Mouse (Mus musculus): Measurements from ENCODE around the gene Gm49358. TPM values are rescaled to one million over a fixed set of nuclear protein-coding genes. Genes with fewer than 3 reads are reported as not detected.

The Gm49358 gene
- 10 to 100 TPM in 6 of 26 experiments, 1 to 10 TPM in 15, not detected in 5; 1.1 to 28.0 (median 5.3) TPM for total RNA-seq (2018; cell fraction: chromatin; rRNA removed)
- total RNA-seq (2018; cell fraction: cytosol; rRNA removed): under 1 TPM in 2 of 26 experiments, not detected in 24; 0.41 TPM
- 1 to 10 TPM in 1 of 26 experiments, not detected in 25; 1.9 TPM for total RNA-seq (2018; cell fraction: nucleus; rRNA removed)
- 1.0 TPM in 1 of 3 replicates, not detected in the others for polyA plus RNA-seq (2018)

DNA sequence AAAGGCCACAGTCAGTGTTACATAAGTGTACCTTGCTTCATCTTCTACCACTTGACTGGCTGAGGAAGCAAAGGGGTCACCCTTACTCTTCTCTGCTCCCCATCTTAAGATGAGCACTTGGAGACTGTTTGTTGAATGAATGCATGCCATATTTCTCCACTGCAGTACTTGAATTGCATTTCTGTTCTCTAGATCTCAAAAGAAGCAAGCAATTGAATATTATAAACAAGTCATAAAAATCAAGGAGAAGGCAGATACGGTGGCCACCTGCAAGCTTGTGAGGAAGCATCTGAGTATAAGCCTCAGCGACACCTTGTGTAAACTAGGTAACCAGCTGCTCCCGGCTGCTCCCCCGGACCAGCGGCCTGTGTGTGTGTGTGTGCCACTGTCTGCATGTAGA, at the start of gene Gm49358:
Gene Gm49358 (plus strand): TSS at position 301 of the 400 bp plus-strand sequence.
- Histone ChIP-seq H3K4me3 (ENCODE audit: inconsistent target) (no peak within 1 kb of the TSS), H3K27ac (no peak within 1 kb of the TSS), H3K79me2 (ENCODE audit: inconsistent target) (no peaks in the 10 kb centered on the region), H3K36me3 (ENCODE audit: inconsistent target) (no peaks in the 10 kb centered on the region)
- 93% methylated on average over 5 of the region's 5 CpGs for WGBS (ENCODE audit: missing documents)

DNA sequence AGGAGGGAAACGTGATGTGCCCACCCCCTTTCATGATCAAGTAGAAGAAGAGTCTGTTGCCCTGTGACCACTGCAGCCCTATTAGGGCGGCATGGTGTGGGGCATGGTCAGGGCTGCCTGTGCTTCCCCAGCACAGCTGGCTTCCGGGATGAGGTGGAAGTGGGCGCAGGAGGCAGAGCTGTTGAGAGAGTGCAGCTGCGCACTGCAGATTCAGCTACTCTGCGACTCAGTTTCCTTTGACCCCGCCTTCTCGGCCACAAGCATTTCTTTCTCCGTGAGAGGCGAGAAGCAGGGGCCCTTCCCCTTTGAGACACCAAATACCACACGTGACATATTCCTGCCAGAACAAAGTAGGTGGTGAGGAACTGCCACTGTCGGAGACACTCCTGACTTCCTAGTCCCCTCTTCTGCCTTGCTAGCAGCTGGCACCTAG, 36.2 kb upstream of the Gm49358 start:
- Histone ChIP-seq H3K79me2 (ENCODE audit: inconsistent target) (no peaks in the 10 kb centered on the region), H3K4me3 (ENCODE audit: inconsistent target) (peak overlapping the region; percentile 25), H3K36me3 (ENCODE audit: inconsistent target) (no peaks in the 10 kb centered on the region), H3K27ac (peak overlapping the region; percentile 64)
- WGBS (ENCODE audit: missing documents): under 1% methylated on average over 12 of the region's 12 CpGs

DNA sequence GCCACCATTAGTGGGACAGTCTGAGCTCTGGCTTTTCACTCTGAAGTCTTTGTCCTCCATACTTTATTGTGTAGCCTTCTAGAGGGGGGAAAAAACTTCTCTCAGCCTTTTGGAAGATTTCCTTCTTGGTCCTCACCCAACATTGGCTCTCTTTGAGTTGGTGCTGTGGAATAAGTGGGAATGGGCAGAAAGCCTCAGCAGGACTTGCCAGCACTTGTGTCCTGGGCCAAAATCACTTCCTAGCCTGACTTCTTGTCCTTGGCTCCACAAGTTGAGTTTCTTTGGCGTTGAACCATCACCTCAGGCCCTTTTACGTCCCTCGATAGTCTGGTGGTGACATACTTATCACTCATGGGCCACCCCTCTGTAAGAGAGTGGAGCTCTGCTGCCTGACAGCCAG, 35.6 kb upstream of the Gm49358 start:
- Histone ChIP-seq H3K27ac (peak overlapping the region; percentile 64), H3K79me2 (ENCODE audit: inconsistent target) (no peaks in the 10 kb centered on the region), H3K36me3 (ENCODE audit: inconsistent target) (no peaks in the 10 kb centered on the region), H3K4me3 (ENCODE audit: inconsistent target) (no peak overlapping the region)
- WGBS (ENCODE audit: missing documents): 83% methylated on average over 3 of the region's 3 CpGs

DNA sequence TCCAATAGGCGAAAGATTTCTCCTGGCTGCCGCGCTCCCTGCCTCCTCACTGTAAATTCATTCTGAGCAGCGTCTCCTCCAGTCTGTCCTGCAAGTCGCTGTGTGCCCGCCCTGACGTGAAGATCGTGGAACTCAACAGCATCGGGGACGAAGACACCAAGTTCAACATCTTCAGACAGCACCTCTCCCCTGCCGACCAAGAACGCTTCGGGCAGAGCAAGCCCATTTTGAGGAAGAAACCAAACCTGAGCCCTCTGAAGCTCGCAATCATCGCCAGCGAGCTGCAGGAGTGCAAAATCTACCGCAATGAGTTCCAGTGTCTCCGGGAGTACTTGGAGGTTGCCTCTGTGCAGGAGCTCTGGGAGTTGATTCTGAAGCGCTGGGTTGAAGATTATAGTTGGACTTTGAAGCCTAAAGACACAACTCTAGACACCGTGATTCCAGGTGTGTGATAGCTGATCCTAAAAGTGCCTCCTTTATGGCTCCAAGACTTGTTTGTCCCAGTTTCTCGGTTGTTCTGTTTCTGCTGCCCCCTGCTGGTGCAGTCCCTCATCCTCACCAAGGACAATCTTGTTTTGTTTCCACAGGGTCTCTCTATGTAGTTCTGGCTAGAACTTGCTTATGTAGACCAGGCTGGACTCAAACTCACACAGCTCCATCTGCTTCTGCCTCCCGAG, 32.8 kb upstream of the Gm49358 start:
- Histone ChIP-seq H3K4me3 (ENCODE audit: inconsistent target) (peak overlapping the region; percentile 38), H3K36me3 (ENCODE audit: inconsistent target) (no peaks in the 10 kb centered on the region), H3K79me2 (ENCODE audit: inconsistent target) (no peaks in the 10 kb centered on the region), H3K27ac (no peak overlapping the region)
- 2% methylated on average over 22 of the region's 22 CpGs for WGBS (ENCODE audit: missing documents)

DNA sequence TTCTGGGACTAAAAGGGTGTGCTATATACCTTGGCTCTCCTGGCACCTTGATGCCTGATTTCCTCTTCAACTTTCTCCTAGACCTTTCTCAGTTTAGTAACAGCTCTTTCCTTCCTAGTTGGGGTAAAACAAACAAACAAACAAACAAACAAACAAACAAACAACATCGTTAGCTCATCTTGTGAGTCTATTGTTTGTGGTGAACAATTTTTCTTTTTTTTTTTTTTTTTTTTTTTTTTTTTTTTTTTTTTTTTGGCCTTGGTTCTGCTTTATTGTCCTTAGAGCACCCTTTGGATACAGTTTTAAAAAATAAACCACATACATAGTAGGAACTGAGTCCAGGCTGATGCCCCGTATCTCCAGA, 32.3 kb upstream of the Gm49358 start:
- Histone ChIP-seq H3K79me2 (ENCODE audit: inconsistent target) (no peaks in the 10 kb centered on the region), H3K36me3 (ENCODE audit: inconsistent target) (no peaks in the 10 kb centered on the region), H3K27ac (no peak overlapping the region), H3K4me3 (ENCODE audit: inconsistent target) (no peak overlapping the region)
- WGBS (ENCODE audit: missing documents): 20% methylated on average over 1 of the region's 2 CpGs

DNA sequence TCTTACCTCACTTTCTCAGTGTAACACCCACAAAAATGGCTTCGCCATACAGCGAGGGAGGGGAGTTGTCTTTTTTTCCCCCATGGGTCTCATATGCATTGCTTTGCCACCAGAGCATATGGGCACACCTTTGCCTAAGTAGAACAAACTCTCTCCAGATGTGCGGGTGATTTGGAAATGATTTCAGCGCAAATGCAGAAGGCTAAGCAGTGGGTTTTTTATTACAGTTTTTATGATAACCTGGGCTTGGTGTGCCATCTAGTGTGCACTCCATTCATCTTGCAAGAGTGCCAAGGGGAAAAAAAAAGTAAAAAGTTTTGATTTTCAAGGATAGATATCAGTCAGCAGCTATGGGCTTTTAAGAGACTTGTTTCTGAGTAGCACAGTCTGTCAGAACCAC, 28.7 kb upstream of the Gm49358 start:
- WGBS (ENCODE audit: missing documents): 91% methylated on average over 4 of the region's 4 CpGs

DNA sequence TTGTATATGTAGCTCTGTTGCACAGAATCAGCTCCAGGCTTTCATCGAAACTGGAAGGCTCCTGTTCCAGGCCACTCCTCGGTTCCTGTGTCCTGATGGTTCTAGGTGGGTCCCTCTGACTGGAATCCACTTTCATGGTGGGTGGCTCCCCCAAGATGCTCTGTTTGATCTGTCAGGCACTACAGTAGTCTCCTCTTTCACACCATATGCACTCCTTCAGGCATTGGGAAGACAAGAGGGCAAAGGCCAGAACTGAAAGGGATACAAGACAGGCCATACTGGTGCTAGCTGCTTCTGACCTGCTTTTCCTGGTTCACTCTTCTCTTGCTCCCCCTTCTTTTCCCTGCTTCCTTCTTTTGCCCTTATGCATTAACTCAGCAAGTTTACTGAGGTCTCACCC, 20.9 kb upstream of the Gm49358 start:
- WGBS (ENCODE audit: missing documents): 89% methylated on average over 2 of the region's 2 CpGs
- H3K27ac ChIP-seq: no peak overlapping the region

More for the DNA sequence above, 28.7 kb upstream of the Gm49358 start:
- Histone ChIP-seq H3K36me3 (ENCODE audit: inconsistent target) (no peaks in the 10 kb centered on the region), H3K27ac (no peak overlapping the region), H3K4me3 (ENCODE audit: inconsistent target) (no peak overlapping the region), H3K79me2 (ENCODE audit: inconsistent target) (no peaks in the 10 kb centered on the region)

DNA sequence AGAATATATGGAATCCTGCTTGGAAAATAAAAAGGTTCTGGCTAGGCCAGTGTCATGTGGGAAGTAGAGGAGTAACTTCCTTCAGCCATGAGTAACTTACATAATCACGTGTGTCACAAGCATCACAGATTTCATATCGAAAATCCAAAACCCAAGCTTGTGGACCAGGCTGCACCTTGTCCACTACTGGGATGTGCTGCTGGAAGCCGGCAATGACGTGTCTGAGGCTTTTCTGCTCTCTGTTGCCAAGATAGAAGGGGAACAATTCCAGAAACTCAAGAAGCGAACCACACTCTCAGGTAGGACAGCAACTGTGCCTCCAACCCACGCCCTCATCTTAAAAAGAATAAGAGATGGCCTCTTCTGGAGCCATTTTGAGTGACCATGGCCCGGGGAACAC, 19.5 kb upstream of the Gm49358 start:
- 84% methylated on average over 7 of the region's 7 CpGs for WGBS (ENCODE audit: missing documents)
- H3K4me3 ChIP-seq (ENCODE audit: inconsistent target): no peak overlapping the region
- no peaks in the 10 kb centered on the region for H3K36me3 ChIP-seq (ENCODE audit: inconsistent target)
- H3K27ac ChIP-seq: no peak overlapping the region
- no peaks in the 10 kb centered on the region for H3K79me2 ChIP-seq (ENCODE audit: inconsistent target)

More for the DNA sequence above, 20.9 kb upstream of the Gm49358 start:
- no peaks in the 10 kb centered on the region for H3K36me3 ChIP-seq (ENCODE audit: inconsistent target)
- no peaks in the 10 kb centered on the region for H3K79me2 ChIP-seq (ENCODE audit: inconsistent target)
- H3K4me3 ChIP-seq (ENCODE audit: inconsistent target): no peak overlapping the region

DNA sequence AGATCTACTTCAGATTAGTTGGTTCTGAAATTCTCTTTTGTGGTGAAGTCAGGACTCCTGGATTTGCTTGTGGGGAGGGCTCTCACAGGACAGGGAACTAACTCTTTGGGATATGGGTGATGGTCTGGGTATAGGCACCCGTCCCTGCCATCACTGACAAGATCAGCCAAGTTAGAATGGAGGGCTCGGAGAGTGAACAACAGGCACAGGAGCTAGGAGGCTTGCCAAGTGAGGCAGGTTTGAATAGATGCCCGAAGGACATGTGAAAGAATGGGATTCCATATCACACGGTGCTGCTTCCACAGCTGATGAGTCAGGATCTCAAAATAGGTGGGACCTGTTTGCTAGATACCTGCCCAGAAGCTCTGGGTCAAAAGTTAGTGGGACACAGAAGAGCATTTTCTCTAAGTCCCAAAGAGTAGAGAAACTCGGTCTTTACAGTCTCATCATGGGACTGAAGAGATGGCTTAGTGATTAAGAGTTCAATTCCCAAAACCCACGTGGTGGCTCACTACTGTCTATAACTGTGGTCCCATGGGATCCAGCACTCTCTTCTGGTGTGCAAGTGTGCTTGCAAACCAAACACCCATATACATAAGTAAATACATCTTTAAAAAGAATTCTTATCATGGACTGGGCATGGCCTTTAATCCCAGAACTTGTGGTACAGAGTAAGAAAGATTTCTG, 7.8 kb upstream of the Gm49358 start:
- no peaks in the 10 kb centered on the region for H3K79me2 ChIP-seq (ENCODE audit: inconsistent target)
- no peaks in the 10 kb centered on the region for H3K36me3 ChIP-seq (ENCODE audit: inconsistent target)
- WGBS (ENCODE audit: missing documents): 94% methylated on average over 6 of the region's 6 CpGs
- no peak overlapping the region for H3K4me3 ChIP-seq (ENCODE audit: inconsistent target)
- H3K27ac ChIP-seq: no peak overlapping the region

DNA sequence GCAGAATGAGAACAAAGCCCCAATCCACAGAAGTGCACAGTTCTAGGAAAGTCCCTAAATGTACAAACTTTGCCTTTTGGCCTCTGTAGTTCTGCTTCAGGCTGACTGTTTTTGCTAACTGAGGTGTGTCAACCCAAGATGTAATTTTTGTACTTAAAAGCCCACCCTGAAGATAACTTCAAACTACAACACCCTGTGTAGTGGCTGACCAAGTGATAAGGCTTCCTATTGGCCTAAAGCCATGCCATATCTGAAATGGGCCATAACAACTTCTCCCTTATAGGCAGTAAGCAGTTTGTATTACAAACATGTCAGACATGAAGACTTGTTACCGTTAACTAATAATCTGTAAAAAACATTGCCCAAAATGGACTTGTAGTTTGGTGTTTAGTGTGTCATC, 6.0 kb upstream of the Gm49358 start:
- no peak overlapping the region for H3K27ac ChIP-seq
- H3K79me2 ChIP-seq (ENCODE audit: inconsistent target): no peaks in the 10 kb centered on the region
- 100% methylated on average over 1 of the region's 1 CpGs for WGBS (ENCODE audit: missing documents)
- no peak overlapping the region for H3K4me3 ChIP-seq (ENCODE audit: inconsistent target)
- no peaks in the 10 kb centered on the region for H3K36me3 ChIP-seq (ENCODE audit: inconsistent target)

DNA sequence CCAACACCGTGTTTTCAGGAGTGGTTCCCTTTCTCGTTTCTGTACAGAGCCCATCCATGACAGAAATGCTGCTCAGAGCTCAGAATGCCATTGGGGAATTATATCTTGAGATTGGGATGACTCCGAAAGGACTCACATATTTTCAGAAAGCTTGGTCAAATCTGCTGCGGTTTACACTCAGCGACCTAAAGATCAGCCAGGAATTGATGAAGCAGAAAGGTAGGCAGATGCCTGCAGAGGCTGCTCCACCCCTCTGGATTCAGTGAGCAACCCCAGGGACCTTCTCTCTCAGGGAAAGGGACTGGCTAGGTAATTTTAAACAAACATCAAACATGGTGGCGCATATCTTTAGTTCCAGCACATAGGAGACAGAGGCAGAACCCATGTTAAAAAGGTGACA, 5.6 kb upstream of the Gm49358 start:
- no peaks in the 10 kb centered on the region for H3K36me3 ChIP-seq (ENCODE audit: inconsistent target)
- 91% methylated on average over 6 of the region's 6 CpGs for WGBS (ENCODE audit: missing documents)
- no peaks in the 10 kb centered on the region for H3K79me2 ChIP-seq (ENCODE audit: inconsistent target)
- H3K4me3 ChIP-seq (ENCODE audit: inconsistent target): no peak overlapping the region
- H3K27ac ChIP-seq: no peak overlapping the region

DNA sequence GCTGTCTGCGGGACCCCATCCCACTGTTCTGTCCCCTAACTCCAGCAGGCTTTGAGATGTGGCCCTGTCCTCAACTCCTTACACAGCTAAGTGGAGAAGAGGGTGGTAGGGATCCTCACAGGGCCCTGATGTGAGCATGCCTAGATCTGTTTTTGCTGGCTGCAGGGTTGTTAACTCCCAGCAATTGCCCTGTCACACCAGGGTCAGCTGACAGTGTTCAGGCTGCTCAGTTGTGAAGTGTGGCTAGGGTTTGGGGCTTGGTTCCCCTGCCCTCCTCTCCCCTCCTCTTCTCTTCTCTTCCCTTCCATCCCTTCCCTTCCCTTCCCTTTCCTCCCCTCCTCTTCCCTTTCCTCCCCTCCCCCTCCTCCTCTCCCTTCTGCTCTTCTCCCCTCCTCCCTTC, 2.5 kb upstream of the Gm49358 start:
- Histone ChIP-seq H3K27ac (no peak overlapping the region), H3K79me2 (ENCODE audit: inconsistent target) (no peaks in the 10 kb centered on the region), H3K4me3 (ENCODE audit: inconsistent target) (no peak overlapping the region), H3K36me3 (ENCODE audit: inconsistent target) (no peaks in the 10 kb centered on the region)
- 100% methylated on average over 1 of the region's 1 CpGs for WGBS (ENCODE audit: missing documents)

DNA sequence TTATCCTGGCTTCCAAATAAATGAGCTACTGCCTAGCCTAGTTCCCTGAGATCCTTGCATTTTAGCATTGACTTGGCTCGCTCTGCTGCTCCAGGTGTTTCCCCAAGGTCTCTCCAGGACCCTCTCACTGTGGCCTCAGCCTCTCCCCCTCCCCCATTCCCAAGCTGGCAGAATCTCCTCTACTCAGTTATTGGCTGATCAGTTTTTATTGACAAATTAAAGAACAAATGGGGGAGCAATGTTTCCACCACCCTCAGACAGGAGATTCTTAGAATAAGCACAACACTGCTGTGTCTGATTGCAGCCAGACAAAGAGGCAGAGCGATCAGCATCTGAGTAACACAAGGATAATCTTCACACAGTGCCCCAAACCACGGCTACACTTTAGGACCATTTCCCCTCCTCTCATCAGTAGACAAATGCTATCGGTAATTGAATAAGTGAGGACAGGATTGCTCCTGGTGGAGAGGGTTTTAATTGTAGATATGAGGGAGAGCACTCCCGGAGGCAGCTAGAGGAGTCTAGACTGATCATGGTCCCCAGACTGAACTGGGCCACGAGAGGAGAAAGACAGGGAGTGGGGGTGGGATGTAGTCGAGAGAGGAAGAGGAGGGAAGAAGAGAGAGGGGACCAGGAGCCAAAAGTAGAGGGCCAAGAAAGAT, 1.9 kb upstream of the Gm49358 start:
- Histone ChIP-seq H3K36me3 (ENCODE audit: inconsistent target) (no peaks in the 10 kb centered on the region), H3K4me3 (ENCODE audit: inconsistent target) (no peak overlapping the region), H3K79me2 (ENCODE audit: inconsistent target) (no peaks in the 10 kb centered on the region), H3K27ac (no peak overlapping the region)
- WGBS (ENCODE audit: missing documents): 60% methylated on average over 7 of the region's 7 CpGs

DNA sequence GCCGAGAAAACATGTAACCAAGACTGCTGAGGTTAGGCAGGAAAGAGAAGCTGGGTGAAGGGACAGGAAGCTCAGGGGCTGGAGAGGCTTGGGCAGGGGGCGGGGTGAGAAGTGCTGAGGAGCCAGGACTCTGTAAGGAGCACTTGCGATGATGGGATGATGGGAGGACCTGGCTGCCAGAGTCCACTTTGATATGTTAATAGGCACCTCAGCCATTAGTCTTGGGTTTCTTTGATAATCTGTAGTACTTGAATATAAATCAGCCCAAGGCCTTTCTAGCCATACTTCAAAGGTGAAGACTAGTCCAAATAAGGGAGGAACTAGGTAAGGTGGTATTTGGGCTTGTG, 1.4 kb upstream of the Gm49358 start:
- Histone ChIP-seq H3K36me3 (ENCODE audit: inconsistent target) (no peaks in the 10 kb centered on the region), H3K27ac (no peak overlapping the region), H3K4me3 (ENCODE audit: inconsistent target) (no peak overlapping the region), H3K79me2 (ENCODE audit: inconsistent target) (no peaks in the 10 kb centered on the region)
- WGBS (ENCODE audit: missing documents): 67% methylated on average over 3 of the region's 3 CpGs

All from macrophage (primary cell).